Mouse (Mus musculus) cerebellum, adult 2 months (tissue): ENCODE data around the gene Esp24.

ENCODE experiments used
- CTCF ChIP-seq: fragments of 200-500 bp; IDR thresholded peaks from 2 replicates; pipeline ENCODE4 v1.5.1; 2011; ENCODE audit warnings: low read depth, mild to moderate bottlenecking, control low read depth, low read length, moderate library complexity, borderline replicate concordance; ENCODE audit not compliant: insufficient read depth
- POLR2A ChIP-seq: fragments of 200-500 bp; IDR thresholded peaks from 2 replicates; pipeline ENCODE4 v1.6.1; 2011; ENCODE audit warnings: low read length, control low read depth, borderline replicate concordance; ENCODE audit not compliant: insufficient read depth

DNA sequence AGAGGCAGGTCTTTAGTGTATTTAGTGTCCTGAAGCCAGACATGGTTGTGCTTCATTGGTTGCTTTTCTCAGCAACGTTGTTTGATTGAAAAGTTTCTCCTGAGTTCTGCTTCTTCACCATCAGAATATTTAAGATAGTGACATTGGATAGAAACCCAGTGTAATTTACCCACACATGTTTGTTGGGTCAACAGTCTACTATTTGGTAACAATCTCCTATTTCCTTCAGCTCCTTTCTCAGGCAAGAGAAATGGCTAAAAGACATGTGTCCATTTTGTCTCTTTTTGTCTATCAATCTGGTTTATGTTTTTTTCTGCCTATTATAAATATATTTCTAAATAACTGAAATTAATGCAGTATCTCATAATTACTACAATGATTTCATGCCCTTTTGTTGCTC is 40.4 kb downstream of the Esp24 start, which contains the start of gene Esp23:
- TF ChIP-seq POLR2A = no peak
- TF ChIP-seq CTCF = no peak
